32 mouse cellular contexts compared by ENCODE assay signal in genomic region chr5:35071855-35072254, GRCm38 (mm10). TPM values are rescaled to one million over a fixed set of nuclear protein-coding genes. Genes with fewer than 3 reads are reported as not detected.
"Had no signal": no experiment of that assay in that cellular context is flagged by ENCODE, and none has a peak within 500 bp of the region (broad histone marks: within the 10 kb centered on the region; RNA-seq: fewer than 3 reads in every experiment).

No protein-coding gene starts in this region.

- H3K4me3 ChIP-seq: limb, embryonic 10.5 days; limb, embryonic 12.5 days; limb, embryonic 13.5 days; limb, embryonic 15.5 days; liver, embryonic 12.5 days; liver, embryonic 13.5 days; liver, embryonic 15.5 days; lung, embryonic 15.5 days; megakaryocyte, embryonic 14.5 days; midbrain, embryonic 10.5 days; midbrain, embryonic 12.5 days; midbrain, embryonic 13.5 days; midbrain, embryonic 15.5 days; myocyte; neural tube, embryonic 12.5 days had no signal

- H3K27ac ChIP-seq: limb, embryonic 10.5 days; limb, embryonic 12.5 days; limb, embryonic 13.5 days; limb, embryonic 15.5 days; liver, embryonic 12.5 days; liver, embryonic 13.5 days; liver, embryonic 14.5 days; liver, embryonic 15.5 days; lung, embryonic 15.5 days; macrophage; midbrain, embryonic 10.5 days; midbrain, embryonic 12.5 days; midbrain, embryonic 13.5 days; midbrain, embryonic 15.5 days; neural tube, embryonic 12.5 days had no signal

- DNase-seq: left cerebral cortex, postnatal 4 days; liver; liver, embryonic 13.5 days; liver, postnatal 0 days; lung, adult 18-20 months; lung, adult 2 months; lung, embryonic 14.5 days; lung, postnatal 10 days; lung, postnatal 14 days; lung, postnatal 36 days; lung, postnatal 4 days; midbrain, embryonic 14.5 days had no signal

- H3K36me3 ChIP-seq: limb, embryonic 10.5 days; limb, embryonic 12.5 days; limb, embryonic 13.5 days; limb, embryonic 15.5 days; liver, embryonic 12.5 days; liver, embryonic 13.5 days; liver, embryonic 15.5 days; lung, embryonic 15.5 days; midbrain, embryonic 10.5 days; midbrain, embryonic 12.5 days; midbrain, embryonic 13.5 days; midbrain, embryonic 15.5 days; neural tube, embryonic 12.5 days had no signal

- H3K9ac ChIP-seq: limb, embryonic 12.5 days; limb, embryonic 13.5 days; limb, embryonic 15.5 days; liver, embryonic 12.5 days; liver, embryonic 13.5 days; liver, embryonic 14.5 days; liver, embryonic 15.5 days; liver, postnatal 0 days; lung, embryonic 14.5 days; lung, embryonic 15.5 days; midbrain, embryonic 12.5 days; midbrain, embryonic 13.5 days; midbrain, embryonic 15.5 days; neural tube, embryonic 12.5 days had no signal

- H3K4me1 ChIP-seq: limb, embryonic 12.5 days; limb, embryonic 13.5 days; limb, embryonic 15.5 days; liver, embryonic 12.5 days; liver, embryonic 13.5 days; liver, embryonic 15.5 days; lung, embryonic 15.5 days; midbrain, embryonic 15.5 days had no signal

- H3K27me3 ChIP-seq: limb, embryonic 12.5 days; limb, embryonic 13.5 days; limb, embryonic 15.5 days; liver, embryonic 13.5 days; liver, embryonic 15.5 days; lung, embryonic 15.5 days; midbrain, embryonic 12.5 days; midbrain, embryonic 13.5 days; midbrain, embryonic 15.5 days; neural tube, embryonic 12.5 days had no signal

RNA-seq across cellular contexts. Expression of gene Dok7, which starts 15.3 kb away (rescaled TPM):
- total RNA-seq: liver, adult 2 months; megakaryocyte, adult 5-6 weeks; megakaryocyte-erythroid progenitor cell, adult 5-6 weeks; monocyte, adult 5-6 weeks had no signal
- polyA plus RNA-seq: liver, adult 2 months; liver, embryonic 12.5 days had no signal

RNA-seq across cellular contexts. Expression of gene Hgfac, which starts 30.5 kb away (rescaled TPM):
- total RNA-seq: monocyte, adult 5-6 weeks had no signal
- polyA plus RNA-seq: macrophage had no signal
